Mouse (Mus musculus) layer of hippocampus, adult 11-12 months (tissue): ENCODE measurements around the gene Cdkn2aipnl.

Experiments
- DNase-seq: peaks from one replicate; pipeline ENCODE4 v3.0.0; 2022; ENCODE audit warnings: low spot score

The Cdkn2aipnl gene

DNA sequence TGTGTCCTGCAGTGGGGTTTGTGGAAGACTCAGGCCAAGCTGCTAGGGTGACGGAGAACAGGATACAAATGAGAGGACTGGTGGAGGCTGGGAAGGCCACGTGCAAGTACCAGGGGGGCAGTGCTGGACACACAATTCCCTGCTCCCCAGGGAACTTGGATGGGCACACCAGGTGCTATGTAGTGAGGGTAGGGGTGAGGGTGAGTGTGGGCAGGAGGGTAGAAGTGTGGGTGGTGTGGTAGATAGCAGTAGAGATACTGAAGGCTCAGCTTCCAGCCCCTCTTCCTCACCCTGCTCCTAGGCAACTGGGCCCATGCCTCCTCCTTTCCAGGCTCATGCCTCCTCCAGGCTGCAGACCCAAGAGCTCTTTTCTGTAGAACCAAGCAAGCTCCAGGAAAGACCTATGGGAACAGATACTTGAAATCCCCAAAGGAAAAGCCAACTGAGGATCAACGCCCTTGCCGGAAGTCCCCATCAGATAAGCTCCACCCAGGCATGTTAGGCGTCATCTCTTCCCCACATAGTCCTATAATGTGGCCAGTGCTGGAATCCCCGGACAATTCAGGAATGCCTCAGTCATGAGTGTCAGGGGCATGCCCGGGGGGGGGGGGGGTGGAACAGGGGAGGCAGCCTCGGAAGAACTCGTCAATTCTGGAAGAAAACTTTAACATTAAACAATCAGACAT, 18.2 kb upstream of the Cdkn2aipnl start:
- no peak for DNase-seq

DNA sequence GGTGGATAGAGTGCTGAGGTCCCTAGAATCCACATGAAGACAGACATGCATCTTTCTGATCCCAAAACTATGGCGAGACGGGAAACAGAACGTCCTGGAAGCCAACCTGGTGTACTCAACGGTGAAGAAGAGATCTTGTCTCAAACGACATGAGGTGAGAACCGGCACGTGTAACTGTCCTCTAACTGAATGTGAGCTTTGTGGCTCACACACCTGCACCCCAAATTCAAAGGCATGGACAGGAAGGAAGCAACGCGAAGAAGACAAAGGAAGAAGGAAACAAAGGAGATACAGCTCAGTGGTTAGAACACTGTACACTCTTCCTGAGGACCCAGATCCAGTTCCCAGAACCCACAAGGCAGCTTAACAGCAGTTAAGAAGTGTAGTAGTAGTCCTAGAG, 17.5 kb upstream of the Cdkn2aipnl start:
- DNase-seq = no peak

DNA sequence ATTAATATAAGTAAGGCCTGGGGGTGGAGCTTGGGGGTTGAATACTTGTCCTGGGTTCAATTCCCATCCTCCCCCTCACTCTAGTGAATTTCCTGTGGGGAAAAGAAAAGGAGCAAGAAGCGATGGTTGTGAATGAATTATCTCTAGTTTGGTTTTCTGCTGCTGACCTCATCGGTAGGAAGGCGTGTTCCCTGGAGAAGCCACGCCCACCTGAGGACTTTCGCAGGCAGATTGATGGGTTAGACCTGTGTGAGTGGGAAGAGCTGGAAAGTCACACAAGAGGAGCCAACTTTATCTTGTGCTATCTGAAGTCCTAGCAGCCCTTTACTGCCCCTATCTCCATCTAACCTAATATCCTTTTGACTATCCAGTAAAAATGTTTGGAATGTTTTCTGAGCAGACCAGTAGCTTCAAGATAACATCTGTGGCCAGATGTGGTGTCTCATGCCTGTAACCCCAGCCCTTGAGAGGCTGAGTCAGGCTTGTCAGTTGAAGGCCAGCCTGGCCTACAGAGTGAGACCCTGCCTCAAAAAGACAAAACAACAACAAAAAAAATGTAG, 15.5 kb upstream of the Cdkn2aipnl start:
- DNase-seq = no peak

DNA sequence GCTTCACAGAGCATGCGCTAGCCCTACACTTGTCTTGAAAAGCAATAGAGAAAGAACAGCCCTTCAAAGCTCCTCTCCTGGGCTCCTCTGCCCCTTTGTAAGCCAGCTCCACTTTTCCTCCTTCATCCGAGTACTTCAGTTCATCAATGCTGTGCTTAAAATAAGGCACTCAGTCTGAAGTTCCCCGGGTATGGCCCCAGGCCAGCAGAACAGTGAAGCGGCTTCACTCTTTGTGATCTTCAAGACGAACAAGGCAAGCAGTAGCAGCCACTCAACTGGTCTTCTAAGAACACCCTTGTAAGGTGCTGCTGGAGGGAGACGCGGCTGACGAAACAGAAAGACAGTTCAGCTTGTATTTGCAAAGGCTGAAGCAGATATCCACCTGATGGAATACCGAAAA, 11.3 kb upstream of the Cdkn2aipnl start:
- no peak for DNase-seq

DNA sequence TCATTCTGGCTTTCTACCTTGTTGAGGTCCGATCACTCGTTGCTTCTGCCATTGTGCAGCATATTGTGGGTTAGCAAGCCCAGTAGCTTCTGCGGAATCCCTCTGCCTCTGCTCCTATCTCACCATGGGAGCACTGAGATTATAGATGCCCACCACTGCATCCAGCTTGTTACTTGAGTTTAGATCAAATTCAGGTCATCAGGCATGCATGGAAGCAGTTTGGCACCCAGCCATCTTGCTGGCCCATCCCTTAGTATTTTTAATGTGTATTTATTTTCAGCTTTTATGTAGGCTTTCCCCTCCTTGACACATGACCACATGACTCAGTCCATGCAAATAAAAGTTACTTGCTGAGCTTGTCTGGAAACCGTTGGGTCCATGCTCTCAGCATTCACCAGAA, 9.7 kb upstream of the Cdkn2aipnl start:
- DNase-seq = no peak

DNA sequence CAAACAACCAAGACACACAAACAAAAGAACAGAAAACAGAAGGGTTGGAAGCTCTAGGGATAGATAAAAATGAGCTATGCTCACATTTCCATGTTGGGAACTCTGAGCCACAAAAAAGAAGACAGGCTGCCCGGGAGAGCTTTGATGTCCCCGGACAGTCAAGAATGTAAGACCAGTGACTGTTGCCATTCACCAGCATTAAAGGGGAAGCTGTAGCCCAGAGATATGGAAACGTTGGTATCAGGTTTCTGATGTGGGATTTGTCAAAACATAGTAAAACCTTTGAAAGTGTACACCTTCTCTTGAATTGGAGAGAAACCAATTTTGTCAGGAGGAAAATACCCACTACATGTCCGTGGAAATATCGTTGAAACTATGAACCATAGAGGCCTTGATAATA, 8.0 kb upstream of the Cdkn2aipnl start:
- no peak for DNase-seq

DNA sequence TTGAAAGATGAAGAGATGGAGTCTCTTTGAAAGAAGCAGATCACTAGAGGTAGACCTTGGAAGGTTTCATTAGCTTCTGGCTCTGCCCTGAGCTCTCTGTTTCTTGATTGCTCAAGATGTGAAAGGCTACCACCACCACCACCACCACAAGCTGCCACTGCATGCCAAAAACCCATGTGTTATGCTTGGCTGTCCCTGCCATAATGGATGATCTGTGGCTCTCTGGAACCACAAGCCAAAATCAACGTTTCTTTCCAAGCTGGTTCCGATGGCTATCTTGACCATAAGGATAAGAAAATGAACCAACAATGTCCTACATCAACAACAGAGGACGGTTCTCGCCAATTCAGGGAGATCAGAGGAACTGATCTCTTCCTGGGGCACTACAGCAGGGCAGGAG, 7.4 kb upstream of the Cdkn2aipnl start:
- DNase-seq = no peak

DNA sequence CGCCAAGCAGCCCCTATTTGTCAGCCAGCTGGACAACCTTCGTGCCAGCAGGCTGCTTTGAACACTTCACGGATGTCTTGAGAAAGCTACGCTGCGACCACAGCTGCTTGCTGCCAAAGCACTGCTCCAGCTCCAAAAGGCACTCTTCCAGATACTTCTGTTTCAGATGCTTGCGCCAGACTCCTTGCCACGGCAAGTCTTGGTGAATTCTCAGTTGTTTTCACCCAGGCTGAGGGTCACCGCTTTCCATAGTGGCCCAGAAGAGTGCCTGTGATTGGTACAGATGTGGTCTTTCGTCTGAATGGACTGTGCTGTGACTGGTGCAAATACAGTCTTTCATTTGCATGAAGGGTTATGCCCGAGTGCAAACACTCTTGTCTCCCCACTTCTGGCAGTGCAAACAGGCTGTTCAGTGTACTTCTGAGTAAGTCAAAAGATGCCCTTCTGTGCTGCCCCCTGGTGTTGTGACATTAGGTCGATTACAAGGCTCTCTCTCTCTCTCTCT, 6.4 kb upstream of the Cdkn2aipnl start:
- peak; percentile 61 for DNase-seq

DNA sequence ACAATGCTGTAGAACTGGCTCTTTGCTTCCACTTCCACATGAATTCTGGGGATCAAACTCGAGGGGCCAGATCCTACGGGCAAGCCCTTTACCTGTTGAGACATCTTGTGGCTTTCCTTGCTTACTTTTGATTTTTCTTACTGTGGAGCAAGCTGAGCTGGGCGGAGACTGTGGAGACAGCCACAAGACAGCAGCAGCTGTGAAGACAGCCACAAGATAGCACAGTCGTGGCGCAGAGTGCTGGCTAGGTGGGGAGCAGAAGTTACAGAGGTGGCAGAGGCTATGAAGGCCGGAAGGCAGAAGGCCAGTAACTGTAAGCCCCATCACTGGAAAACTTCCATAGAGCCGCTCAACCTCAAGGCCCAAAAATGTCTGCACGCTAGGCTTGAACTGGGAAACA, 5.7 kb upstream of the Cdkn2aipnl start:
- no peak for DNase-seq

DNA sequence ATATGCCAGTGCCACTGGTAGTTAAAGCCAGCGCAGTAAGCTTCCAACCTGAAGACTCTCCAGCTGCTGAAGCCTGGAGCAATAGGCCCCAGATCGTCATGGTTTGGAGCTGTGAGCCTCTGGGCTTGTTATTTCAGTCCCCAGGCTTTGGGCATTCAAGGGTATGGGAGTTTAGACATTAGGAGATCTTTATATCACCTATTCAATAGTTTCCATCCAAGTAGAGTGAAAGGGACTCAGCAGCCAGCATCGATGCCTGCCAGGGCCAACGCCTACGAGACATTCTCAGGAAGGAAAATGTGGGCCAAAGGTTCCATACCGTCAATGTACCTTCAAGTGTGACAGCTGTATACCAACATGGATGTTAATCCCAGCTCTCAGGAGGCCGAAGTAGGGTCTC, 5.2 kb upstream of the Cdkn2aipnl start:
- no peak for DNase-seq

DNA sequence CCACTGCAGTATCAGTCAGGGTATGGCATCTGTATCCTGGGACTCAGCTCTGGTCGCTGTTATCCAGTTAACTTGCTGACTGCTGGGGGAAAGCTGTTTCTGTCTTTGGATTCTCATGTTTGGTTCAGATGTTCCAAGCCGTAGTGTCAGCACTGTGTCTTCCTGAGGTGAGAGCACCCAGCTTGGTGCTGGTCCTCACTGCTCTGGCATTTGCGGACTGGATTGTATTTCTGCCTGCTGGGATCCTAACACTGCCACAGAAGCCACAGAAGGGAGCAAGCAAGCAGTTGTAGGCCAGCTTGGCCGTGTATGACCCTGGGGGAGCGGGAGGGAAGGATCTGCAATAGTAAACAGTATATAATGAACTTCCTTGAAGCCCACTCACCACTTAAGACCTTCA, 810 bp upstream of the Cdkn2aipnl start:
- DNase-seq = no peak

DNA sequence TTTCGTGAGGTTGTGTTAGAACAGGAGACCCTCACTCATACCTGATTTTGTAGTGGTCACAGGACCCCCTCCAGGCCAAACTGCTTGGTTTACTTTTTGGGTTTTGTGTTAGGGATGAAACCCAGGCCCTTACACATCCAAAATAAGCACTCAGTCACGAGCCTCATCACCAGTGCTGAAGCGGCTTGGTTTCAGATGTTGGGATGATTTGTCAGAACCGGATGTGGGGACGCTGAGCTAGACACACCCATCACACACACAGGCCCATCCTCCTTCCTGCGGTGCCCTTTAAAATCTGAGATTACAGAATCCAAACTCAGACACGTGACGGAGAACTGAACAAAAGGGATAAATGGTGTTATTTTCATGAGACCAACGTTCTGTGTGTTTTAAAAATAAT, 1.4 kb downstream of the Cdkn2aipnl start:
- no peak for DNase-seq

DNA sequence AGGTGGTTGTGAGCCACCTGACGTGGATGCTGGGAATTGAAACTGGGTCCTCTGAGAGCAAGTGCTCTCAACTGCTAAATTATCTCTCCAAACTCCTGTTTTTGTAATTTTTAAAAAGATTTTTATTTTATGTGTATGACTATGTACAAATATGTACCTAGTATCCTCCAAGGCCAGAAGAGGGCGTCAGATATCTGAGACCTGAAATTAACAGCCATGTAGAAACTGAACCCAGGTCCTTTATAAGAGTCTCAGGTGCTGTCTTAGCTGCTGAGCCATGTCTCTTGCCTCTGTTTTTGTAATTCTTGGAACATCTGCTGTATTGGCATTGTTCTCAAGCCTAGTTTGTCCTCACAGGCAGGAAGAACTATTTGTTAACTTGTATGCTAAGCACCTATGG, 2.0 kb downstream of the Cdkn2aipnl start:
- no peak for DNase-seq

DNA sequence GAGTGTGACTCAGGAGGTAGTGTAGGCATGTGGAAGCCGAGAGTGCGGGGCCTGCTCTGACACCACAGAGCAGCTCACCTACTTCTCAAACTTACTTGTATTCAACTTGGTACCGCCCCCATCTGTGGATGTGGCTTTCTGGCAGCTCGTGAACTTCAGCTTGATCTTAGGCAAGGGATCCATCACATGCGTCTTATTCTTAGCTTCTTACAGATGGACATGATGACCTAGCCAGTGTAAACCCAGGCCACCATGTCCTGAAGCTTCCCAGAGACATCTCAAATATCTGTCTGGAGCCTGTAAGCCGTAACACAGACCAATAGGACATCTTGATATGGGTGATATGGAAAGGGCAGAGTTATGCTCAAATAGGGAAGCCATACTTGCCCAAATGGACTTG, 4.2 kb downstream of the Cdkn2aipnl start:
- DNase-seq = no peak

DNA sequence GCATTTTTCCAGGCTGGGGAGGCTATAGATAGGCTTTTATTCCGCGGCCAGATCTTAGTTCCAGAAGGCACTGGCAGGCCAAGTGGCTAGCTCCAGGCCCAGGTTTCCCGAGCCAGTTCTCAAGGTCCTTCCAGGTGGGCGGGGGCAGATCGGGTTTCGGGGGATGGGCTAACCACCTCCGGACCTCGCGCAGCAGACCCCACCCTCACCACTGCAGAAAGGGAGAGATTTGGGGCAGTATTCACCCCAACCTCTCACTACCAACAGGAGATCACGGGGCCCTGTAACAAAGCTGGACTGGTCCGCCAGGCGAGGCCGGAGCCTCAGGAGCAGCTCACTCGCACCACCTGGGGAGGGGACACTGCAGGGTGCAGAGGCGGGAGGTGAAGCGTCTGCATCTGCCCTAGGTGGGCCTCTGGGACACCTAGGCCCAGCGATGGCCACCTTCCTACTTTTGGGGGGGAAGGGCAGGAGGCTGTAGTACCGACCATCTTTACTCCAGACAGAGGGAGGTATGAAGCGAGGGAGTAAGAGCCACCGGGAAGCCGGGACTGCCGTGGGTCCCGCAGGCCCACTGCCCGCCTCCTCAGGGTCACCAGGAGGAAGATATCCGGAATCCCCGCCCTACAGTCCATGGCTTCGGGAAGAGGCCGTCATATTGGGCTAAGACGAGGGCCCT, 32.3 kb downstream of the Cdkn2aipnl start:
- DNase-seq = no peak

DNA sequence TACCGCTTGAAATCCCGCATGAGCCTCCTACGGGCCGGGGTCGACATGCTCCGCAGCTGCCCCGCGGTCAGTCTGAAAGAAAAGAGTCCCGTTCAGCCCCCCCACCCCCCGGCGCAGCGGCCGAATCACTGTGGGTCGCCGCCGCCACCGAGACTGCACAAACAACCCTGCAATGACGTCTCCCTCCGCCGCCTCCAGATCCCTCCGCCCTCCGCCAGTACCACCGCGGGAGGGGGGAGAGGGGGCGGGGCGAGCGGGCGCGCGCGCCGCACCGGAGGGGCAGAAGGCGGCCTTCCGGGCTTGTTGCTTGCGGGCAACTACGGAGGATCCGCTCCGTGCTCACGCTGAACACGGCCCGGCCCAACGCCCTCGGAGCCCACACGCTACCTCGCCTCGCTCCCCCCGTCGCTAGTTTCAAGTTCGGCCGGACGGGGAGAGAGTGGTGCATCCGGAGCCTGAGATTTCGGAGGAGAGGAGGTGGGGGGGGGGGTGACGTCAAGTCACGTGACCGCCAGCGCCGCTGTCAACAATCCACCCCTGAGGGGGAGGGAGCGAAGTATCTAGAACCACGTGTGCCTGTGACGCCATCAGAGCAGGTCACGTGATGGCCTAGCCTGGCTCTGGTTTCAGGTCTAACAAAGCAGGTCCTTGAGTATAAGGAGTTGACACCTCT, 33.0 kb downstream of the Cdkn2aipnl start, which contains the start of gene Ube2b:
Gene Ube2b, minus strand, starts transcription at position 473 of the 673 bp plus-strand sequence.
- DNase-seq = peak; percentile 98

DNA sequence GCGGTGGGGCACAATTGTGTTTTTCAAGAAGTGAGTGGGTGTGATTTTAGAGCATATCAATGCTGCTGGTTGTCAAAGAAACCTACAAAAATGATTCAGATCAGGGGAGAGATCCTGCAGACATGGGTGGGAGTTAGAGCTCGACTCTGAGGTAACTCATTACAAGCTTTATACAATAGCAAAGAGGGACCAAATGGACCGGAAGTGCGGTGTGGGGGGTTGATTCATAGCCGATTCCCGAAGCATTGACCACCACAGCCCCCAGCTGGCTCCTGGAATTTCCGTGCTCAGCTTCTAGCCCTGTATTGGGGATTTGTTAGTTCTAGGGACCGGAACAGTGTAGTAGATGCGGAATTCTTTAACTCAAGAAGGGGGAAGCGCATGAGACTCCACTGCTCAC, 33.9 kb downstream of the Cdkn2aipnl start:
- DNase-seq = peak; percentile 18

DNA sequence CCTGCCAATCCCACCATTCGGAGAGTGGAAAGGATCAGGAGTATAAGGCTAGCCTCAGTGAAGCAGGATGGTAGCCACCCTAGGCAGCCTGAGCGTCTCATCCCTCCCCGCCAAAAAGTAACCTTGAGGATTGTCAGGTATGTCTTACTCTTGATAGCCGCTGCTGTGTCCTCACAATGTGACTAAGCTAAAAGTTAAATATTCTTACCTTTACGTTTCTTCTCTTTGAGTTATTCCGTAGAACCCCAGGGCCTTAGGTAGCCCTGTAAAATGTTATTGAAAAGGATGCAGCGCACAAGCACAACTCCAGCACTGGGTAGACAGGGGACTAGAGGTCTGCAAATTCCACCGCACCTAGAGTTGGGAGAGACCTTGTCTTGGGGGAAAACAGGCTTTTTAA, 34.4 kb downstream of the Cdkn2aipnl start:
- no peak for DNase-seq

DNA sequence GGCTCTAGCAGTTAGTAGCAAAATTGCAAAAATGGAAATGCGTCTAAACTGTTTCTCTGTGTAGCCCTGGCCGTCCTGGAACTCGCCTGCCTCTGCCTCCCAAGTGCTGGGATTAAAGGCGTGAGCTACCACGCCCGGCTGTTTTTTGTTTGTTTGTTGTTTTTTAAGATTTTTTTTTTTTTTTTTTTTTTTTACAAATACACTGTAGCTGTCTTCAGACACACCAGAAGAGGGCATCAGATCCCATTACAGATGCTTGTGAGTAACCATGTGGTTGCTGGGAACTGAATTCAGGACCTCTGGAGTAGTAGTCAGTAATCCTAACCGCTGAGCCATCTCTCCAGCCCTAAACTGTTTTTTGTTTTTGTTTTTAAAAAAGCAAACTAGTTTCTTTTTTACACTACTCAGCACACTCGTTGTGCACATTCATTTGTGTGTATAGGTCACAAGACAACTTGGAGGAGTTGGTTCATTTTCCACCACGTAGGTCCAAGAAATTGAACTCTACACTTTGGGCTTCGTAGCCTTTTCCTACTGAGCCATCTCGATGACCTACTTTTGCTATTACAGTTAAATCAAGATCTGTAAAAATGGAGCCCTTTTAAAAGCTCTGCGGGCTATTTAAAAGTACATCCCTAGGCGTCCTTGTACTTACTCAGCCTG, 35.5 kb downstream of the Cdkn2aipnl start:
- no peak for DNase-seq

DNA sequence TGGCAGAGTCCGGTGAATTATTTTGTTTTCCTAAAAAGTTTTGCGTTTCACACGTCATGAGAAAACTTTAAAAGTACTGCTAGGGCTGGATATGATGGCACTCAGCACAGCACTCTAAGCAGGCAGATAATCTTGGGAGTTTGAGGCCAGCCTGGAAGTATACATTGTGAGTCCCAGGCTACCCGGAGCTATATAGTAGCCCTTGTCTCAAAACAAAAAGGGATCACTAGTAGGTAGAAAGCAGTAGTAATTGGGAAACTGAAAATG, 36.0 kb downstream of the Cdkn2aipnl start:
- no peak for DNase-seq

DNA sequence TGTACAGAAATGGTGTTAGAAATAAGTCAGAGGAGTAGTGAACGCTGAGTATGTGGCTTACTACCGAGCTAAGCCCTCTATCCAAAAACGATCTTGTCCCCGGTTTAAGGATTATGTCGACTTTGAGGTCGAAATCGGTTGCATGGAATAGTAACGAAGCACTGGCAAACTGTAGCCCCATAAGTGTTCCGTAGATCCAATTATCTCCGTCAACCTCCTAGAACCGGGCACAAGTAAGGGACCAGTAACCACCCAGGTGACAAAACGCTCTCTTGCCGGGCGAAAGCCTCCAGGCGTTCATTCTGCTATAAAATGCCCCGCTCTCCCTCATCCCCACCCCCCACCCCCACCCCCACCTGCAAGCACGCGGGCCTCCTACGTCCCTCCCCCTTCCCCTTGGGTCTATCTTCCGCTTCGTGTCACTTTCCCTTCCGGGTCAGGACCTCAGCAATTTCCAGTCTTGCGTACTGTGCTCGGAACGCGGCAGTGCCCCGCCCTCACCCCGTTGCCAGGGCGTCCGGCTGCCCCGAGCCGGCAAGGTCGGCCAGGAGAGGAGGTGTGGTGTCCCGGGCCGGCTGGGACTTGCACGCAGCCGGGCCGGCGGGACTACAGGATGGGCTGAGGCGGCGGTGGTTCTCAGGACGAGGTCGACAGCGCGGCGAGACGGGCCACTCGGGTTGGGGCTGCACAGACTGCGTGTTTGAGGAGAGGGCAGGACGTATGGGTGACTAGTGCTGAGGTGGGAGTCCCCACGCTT, 36.5 kb downstream of the Cdkn2aipnl start, which contains the start of gene Cdkl3:
Gene Cdkl3, plus strand, starts transcription at position 450 of the 757 bp plus-strand sequence.
- peak; percentile 90 for DNase-seq

DNA sequence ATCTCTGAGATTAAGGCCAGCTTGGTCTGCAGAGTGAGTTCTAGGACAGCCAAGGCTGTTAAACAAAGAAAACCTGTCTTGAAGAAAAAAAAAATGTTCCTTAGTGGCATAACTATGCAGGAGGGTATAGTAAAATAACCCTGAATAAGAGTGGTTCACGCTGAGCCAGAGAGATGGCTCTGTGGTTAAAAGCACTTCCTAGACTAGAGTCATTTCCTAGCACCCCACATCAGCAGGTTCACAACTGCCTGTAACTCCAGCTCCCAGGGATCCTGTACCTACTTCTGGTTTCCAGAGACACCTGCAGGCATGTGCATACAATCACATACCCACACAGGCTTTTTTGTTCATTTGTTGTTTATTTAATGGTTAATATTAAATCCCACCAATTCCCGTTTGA, 38.1 kb downstream of the Cdkn2aipnl start:
- no peak for DNase-seq
